Mouse (Mus musculus) myocyte (in vitro differentiated cells): ENCODE measurements around the gene Olfr1200.

Experiments
- CEBPB ChIP-seq: IDR thresholded peaks from 2 replicates; pipeline ENCODE4 v1.6.1; 2011; ENCODE audit warnings: mild to moderate bottlenecking, moderate library complexity; ENCODE audit not compliant: poor library complexity, insufficient read depth, severe bottlenecking
- E2F4 ChIP-seq: IDR thresholded peaks from one replicate; pipeline ENCODE4 v1.6.1; 2011; ENCODE audit warnings: mild to moderate bottlenecking, control low read depth, moderate library complexity; ENCODE audit not compliant: insufficient read depth
- MAX ChIP-seq: IDR thresholded peaks from one replicate; pipeline ENCODE4 v1.6.1; 2011; ENCODE audit warnings: low read depth, mild to moderate bottlenecking, control low read depth
- MYOD1 ChIP-seq, 3 experiments: IDR thresholded peaks; one replicate each; pipeline ENCODE4 v1.6.1; 2011; ENCODE audit warnings: control low read depth in 2 of 3, low read depth in 2 of 3, mild to moderate bottlenecking in 2 of 3, moderate library complexity in 1 of 3; ENCODE audit not compliant: insufficient read length in 2 of 3, control insufficient read depth in 1 of 3
- POLR2A ChIP-seq: IDR thresholded peaks from one replicate; pipeline ENCODE4 v1.6.1; 2011; ENCODE audit warnings: low read depth, mild to moderate bottlenecking, control low read depth, moderate library complexity; ENCODE audit not compliant: insufficient read length
- POLR2AphosphoS2 ChIP-seq: IDR thresholded peaks from one replicate; pipeline ENCODE4 v1.6.1; 2011; ENCODE audit warnings: low read depth, control low read depth; ENCODE audit not compliant: insufficient read length
- SRF ChIP-seq: IDR thresholded peaks from one replicate; pipeline ENCODE4 v1.6.1; 2011; ENCODE audit warnings: low read depth; ENCODE audit not compliant: control insufficient read depth, insufficient read length
- TCF12 ChIP-seq: IDR thresholded peaks from one replicate; pipeline ENCODE4 v1.6.1; 2011; ENCODE audit warnings: mild to moderate bottlenecking, control low read depth; ENCODE audit not compliant: poor library complexity, insufficient read depth, severe bottlenecking
- USF1 ChIP-seq: IDR thresholded peaks from one replicate; pipeline ENCODE4 v1.6.1; 2011; ENCODE audit warnings: low read depth, mild to moderate bottlenecking, control low read depth, moderate library complexity

- TF ChIP-seq USF1 (no peak), POLR2A (no peak), CEBPB (no peak), POLR2AphosphoS2 (no peak), TCF12 (no peak), MAX (no peak), SRF (no peak), E2F4 (no peak), MYOD1 (IDR thresholded peaks at IDR 0.05; ENCODE audit: control insufficient read depth in 1 of 3, insufficient read length in 2 of 3, low read depth in 2 of 3) (no peak)
Observed at GRCm38 (mm10) chr2:88732266-88732665, 38.0 kb downstream of the Olfr1200 start, which contains the start of gene Olfr1197.
